Mouse (Mus musculus): ENCODE measurements around the gene Vmn1r17.
A peak's percentile ranks its signal among the peaks of the same experiment; 100 is the strongest.
"Not testable (repeated sequence)": the region's sequence is repeated elsewhere in the genome, so short reads cannot be mapped to it uniquely, and the experiment has no call there.

The Vmn1r17 gene

DNA sequence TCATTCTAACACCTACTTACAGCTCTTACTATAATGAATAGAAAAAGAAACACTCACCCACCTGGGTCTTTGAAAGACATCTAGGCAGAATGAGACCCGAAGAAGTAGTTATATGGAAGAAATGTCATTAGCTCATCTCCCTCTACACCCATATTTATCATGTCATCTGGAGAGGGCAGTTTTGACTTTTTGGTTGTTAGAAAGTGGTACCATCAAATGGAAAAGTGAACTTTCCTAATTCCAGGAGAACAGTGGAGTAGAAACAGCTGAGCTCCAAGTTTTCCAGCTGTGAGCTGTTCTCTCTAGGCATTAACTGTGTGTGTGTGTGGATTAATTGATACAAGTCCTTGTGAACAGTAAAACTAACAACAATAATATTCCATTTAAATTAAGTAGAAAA, at the start of gene Vmn1r17:
Gene Vmn1r17 (minus strand): TSS at position 101 of the 400 bp plus-strand sequence.
- DNase-seq (ENCODE audit: low spot score in 2 of 2) = no peak

DNA sequence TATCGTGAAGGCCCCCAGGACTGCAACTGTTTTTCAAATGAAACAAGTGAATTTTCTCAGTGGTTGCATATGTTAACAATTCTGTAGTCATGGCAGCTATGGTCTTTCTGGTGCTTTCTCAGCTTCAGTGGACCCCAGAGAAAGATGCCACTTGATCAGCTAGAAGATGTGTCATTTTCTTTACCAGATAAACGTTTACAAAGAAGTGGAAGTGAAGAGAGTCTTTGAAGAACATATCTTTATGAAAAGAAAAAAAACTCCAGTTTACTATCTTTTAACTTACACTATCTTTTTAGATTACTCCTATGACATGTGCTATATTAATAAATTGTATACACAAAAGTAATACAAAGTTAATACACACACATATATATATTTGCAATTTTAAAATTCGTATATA, 40.0 kb upstream of the Vmn1r17 start, which contains the start of gene Vmn1r19:
Gene Vmn1r19 (plus strand): TSS at position 301 of the 400 bp plus-strand sequence.
- DNase-seq (ENCODE audit: low spot score in 2 of 2) = not testable (repeated sequence)

DNA sequence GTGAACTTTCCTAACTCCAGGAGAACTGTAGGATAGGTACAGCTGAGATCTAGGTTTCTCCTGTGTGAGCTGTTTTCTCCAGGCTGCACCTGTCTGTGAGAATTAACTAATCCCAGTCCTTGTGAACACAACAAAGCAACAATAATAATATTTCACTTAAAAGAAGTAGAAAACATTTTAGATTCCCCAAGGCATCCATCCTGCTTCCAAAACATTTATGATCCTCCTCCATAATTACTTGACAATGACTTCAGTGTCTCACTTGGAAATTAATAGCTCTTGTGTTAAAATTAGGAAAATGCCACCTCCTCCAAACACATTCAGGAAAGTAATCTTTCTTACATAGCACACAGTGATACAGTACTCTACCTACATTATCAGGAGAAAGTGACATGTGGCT, 32.2 kb upstream of the Vmn1r17 start, which contains the start of gene Vmn1r18:
Gene Vmn1r18 (minus strand): TSS at position 101 of the 400 bp plus-strand sequence.
- no peak for DNase-seq (ENCODE audit: low spot score in 2 of 2)

DNA sequence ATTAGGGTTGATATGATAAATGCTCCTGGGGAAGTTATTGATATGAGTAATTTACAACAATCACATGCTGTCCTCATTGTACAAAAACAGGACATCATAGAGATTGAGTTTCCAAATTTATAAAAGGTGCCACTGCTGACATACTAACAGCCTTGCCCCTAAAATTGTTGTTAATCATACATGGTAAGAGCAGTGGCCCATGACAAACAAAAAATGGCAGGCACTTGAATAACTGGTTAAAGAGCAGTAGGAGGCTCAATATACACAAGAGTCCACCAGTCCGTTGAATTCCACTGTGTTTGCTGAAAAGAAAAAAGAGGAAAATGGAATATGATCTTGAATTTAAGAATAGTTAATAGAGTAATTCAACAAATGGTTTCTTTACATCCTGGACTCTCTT, 4.0 kb upstream of the Vmn1r17 start:
- DNase-seq (ENCODE audit: low spot score in 2 of 2) = no peak

DNA sequence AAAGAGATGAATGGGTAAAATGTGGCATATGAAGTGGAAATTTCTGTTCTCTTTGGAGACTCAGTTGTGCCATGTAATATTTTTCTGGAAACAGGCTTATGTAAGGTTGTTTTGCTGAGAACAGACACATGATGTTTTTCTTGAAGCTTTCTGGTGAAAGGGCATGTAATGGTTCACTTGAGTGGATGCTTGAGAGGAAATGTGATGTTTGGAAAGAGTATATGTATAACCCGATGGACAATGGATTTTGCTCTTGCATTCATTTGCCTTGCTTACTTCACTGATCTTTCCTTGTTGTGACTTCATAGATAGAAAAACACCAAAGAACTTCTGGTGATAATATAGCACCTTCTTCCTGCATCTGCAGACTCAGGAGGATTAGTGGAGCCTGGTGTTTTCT, 2.3 kb upstream of the Vmn1r17 start:
- not testable (repeated sequence) for DNase-seq (ENCODE audit: low spot score in 2 of 2)

DNA sequence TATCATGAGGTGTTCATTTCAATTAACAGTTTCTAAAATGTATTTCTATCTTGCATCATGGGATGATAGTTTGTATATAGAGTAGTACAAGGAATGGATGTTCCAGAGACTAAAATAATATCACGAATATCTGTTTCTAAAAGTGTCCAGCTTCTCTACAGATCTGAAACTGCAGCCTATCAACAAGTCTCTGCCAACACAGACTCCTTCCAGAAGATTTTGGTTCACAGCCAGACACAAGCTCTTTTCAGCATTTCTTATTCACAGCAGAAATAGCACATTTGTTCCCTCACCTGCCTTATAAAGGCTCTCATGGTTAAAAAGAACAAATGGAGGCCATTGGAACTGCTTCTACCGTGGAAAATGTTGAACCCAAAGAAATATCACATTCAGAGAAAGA, 6.7 kb downstream of the Vmn1r17 start:
- peak; percentile 2 for DNase-seq (ENCODE audit: low spot score in 2 of 2)

DNA sequence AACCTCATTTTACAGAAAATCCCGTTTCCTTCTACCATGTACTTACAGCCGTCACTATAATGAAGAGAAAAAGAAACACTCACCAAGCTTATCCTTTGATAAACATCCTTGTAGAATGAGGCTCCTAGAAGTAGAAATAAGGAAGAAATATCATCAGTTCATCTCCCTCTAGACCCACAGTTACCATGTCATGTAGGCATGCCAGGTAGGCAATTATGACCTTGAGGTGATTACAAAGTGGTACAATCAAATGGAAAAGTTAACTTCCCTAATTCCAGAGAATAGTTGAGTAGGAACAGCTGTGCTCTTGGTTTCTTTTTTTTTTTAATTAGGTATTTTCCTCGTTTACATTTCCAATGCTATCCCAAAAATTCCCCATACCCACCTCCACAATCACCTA, 34.1 kb downstream of the Vmn1r17 start, which contains the start of gene Vmn1r16:
Gene Vmn1r16 (minus strand): TSS at position 101 of the 400 bp plus-strand sequence.
- DNase-seq (ENCODE audit: low spot score in 2 of 2) = no peak

DNA sequence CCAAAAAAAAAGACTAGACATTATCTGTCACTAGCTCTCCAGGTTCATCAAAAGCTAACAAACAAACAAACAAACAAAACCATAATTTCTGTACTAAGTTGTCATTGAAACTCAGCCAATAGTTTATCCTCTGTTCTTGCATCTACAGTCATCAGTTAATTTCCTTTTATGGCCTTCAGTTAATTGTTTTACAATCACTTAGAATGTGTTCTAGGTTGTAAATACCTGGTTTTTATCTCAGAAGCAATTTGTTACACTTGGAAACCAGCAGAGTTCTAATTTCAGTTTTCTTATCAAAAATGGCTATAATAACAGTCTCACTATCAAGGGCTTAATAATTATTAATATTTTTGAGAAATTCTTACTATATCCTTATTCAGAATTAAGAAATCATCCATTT, 37.4 kb downstream of the Vmn1r17 start:
- DNase-seq (ENCODE audit: low spot score in 2 of 2) = no peak
